Mouse (Mus musculus) thymus, postnatal 10 days (tissue): Measurements from ENCODE around the gene Fbxl19.

Source experiments
- DNase-seq, 2 experiments: peaks; one replicate each; pipeline ENCODE4 v3.0.0; 2021; ENCODE audit warnings: low spot score in 2 of 2

The Fbxl19 gene

DNA sequence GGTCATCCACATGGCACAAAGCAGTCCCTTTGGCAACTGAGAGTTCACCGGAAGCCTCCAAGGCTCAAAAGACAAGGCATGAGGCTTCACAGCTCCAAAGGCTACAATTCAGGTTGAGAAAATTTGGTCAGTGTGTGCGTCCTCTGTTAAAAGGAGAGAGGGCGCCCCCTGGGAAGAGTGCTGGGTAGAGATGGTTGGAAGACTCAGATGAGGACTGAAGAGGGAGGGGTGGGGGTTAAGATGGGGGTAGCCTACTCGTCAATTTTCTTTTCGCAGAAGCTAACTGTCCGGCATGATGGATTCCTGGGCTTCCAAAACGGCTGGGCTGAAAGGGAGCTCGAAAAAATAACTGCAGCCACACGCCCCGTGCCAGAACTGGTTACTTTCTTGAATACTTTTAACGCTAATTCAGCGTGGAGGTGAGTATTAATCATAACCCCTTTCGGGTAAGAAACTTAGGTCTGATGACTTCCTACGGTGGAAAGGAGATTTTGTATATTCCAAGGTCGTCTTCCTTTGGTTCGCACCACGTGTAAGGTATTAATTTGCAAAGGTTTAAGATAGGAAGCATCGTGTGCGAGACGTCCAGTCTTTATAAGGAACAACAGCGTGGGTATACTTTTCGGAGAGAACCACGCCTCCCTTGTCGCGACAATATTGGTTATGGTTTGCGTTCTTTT, at the start of gene Fbxl19:
TSS of gene Fbxl19 (plus strand) at position 178 of the 680 bp plus-strand sequence.
- peak; percentile 58 to 76 for DNase-seq

DNA sequence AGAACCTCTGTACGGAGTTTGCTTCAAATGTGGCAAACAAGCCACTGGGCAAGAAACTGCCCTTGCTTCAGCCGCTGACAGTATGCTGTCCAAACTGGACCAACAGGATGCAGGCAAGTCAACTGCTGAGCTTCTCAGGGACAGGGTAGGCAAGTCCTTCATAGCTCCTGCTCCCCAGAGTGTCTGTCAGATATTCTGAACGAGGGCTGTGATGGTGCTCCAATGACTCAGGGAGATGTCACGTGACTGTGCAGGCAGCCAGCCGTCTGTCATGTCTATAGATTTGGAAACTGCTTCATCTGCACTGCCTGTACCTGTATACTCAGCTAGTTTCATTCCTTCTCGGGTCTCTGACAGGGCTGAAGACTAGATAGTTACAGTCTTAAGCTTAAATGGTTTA, 45.4 kb upstream of the Fbxl19 start:
- DNase-seq: no peak

- no peak for DNase-seq
Observed at GRCm38 (mm10) chr7:127700712-127701331, 43.5 kb upstream of the Fbxl19 start.

- no peak for DNase-seq
Observed at GRCm38 (mm10) chr7:127703561-127704178, 40.7 kb upstream of the Fbxl19 start.

- no peak for DNase-seq
Observed at GRCm38 (mm10) chr7:127704598-127704997, 39.7 kb upstream of the Fbxl19 start.

- no peak for DNase-seq
Observed at GRCm38 (mm10) chr7:127705706-127706105, 38.6 kb upstream of the Fbxl19 start.

DNA sequence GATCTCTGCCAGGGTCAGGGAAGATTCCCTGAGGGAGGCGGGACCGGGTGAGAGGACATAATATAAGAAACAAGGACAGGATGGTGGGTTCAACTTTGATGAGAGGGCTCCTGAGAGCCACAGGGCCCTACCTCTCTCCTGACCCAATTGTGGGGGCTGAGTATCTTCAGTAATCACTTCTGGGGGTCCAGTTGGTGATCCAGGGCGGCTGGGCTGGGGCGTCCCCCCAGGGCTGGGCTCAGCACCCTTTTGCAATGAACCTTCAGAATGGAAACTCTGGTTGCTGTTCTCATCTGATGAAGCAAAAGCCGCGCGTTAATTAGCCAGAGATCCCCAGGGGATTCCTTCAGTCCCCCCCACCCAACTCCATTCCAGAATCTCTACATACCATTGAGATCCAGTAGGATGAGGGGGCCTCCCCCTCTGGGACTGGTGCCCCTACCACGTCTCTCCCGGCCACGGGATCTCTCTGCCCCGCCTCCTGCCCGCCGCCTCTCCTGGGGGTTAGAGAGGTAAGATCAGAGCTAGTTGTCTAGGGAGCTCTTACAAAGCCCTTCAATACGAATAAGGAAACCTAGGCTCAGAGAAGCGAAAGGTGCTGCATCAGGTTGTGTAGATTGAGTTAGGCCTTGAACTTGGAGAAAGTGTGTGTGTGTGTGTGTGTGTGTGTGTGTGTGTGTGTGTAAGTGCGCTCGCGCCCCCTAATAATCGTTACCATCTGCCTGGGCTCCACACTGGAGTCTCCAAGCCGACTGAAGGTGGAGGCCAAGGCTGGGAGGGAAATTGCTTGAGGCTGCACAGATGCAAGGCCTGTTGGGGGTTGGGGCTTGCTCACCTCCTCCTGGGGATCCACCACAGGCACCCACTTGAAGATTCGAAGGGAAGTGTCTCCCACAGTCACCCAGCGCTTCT, 37.0 kb upstream of the Fbxl19 start:
- peak; percentile 24 to 34 for DNase-seq

GRCm38 (mm10) chr7:127707957-127708206, 36.5 kb upstream of the Fbxl19 start:
- DNase-seq: no peak

DNA sequence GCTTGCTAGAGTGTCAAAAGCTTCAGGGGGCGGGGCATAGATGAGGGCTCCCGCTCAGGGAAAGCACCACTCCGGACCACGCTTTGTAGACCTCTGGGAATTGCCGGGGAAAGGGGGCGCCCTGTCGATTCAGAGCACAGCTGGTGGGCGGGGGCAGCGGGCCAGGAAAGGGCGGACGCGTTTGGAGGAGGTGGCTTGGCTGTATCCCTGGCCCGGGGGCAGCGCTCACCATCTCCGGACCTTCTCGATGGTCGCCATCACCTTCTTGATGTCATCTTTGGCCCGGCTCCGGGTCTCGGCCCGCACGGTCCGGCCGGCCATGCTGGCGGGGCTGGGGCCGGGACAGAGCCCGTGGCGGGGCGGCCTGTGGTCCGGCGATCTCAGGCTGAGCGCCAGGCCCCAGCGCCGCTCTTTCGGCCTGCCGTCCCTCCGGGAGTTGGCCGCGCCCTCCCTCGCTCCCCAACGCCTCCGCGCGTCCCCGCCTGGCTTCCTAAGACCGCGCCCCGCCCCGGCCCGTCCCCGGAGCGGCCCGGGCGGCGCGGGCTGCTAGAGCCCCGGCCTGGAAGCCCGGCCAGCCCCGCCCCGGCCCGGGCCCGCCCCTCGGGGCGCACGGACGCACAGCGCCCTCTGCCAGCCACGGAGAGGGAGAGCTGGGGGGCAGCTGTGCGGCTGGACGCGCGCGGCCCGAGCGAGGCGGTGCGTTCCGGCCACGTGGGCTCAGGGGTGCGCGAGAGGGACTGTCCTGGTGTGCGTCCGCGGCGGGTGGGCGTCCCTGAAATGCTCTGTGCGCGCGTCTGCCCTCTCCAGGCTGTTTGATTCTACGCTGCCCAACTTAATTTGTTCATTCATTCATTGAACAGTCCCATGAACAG, 35.9 kb upstream of the Fbxl19 start, which contains the start of gene Bcl7c:
TSS of gene Bcl7c (minus strand) at position 727 of the 872 bp plus-strand sequence.
- peak; percentile 81 to 82 for DNase-seq

DNA sequence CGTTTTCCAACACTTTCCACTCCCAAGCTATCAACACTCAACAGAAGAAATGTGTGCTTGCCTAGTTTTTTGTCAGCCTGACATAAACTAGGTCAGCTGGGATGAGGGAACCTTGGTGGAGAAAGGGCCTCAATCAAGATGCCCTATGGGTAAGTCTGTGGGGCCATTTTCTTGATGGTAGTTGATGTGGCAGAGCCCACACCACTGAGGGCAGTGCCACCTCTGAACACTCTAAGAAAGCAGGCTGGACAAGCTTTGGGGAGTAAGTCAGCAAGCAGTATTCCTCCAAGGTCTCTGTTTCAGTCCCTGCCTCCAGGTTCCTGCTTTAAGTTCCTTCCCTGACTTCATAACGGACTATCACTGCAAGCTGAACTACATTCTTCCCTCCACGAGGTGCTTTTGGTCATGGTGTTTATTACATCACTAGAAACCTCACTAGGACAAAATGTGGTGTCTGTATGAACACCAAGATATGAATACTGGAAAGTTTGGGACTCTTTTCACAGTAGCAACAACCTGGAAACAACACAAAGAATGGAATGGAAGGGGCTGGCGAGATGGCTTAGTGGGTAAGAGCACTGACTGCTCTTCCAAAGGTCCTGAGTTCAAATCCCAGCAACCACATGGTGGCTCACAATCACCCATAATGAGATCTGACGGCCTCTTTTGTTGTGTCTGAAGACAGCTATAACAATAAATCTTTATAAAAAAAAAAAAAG, 34.9 kb upstream of the Fbxl19 start:
- DNase-seq: no peak

DNA sequence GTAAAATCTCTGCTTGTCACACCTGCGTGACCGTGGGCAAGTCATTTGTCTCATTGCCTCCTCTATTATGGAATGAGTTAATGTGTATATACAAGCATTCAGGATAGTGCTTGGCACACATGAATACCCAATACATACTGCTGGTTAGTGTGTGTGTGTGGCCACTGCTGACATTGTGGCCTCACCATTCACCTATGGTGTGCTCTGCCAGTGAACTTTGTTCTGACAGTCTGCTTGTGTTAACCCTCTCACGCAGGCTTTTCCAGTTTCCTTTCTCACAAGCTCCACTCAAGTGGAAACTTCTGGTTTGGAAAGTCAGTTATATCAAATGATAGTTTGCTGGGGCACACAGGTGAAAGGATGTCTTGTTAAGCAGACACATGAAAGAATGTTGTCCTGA, 33.3 kb upstream of the Fbxl19 start:
- no peak for DNase-seq

DNA sequence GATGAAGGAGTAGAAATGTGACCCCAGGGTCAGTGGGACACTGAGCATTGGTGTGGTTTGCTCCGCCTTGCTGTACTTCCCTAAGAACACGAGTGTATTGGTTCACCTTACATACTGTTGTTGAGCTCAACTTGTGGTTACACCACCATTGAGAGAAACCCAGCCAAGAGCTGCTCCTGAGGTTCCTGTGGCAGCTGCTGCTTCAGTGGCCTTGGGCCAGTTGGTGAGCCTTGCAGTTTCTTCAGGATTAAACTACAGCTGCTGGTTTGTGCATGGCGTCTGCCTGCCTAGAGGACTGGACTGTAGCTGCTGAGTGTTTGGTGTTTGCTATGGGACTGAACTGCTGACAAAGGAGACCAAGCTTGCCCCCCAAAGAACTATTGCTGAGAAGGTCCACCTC, 32.9 kb upstream of the Fbxl19 start:
- no peak for DNase-seq

DNA sequence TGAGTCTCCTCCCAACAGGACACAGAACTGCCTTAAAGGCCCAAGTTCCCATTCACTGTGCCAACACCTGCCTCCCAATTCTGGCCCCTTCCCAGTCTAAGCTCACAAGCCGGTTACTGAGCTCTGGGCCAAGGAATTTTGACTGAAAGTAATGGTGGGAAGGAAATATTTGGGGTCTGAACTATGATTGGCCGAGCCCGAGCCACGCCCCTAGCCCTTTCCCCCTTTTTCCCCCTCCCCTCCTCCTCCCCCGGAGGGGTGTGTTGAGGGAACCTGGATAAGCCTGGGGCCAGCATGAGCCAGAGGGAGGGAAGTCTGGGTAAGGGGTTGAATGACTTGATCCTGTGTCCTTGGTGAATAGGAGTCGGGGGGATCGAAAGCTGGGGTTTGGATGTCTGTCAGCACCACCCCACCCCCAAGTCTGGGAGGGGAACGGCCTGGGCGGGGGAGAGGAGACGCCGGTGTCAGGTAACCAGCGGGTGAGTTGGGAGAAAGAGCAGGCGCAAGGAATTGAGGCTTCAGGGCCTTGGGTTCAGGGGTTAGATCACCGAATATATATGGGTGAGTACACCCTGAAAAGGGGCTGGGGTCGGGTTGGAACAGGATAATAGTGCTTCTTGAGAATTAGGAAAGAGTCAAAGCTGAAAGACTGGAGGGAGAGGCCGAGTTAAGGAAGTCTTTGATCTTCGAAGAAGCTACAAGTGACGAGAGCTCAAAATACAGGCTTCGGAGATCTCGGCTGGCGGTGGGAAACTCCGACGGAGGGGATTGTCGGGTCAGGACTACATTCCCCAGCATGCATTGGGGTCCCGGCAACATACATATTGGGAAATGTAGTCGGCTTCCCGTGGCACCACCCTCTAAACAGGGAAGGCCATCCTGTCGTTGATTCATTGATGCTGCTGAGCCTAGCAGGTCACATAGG, 31.6 kb upstream of the Fbxl19 start, which contains the start of gene Ctf1:
TSS of gene Ctf1 (plus strand) at position 276 of the 925 bp plus-strand sequence.
- DNase-seq: peak; percentile 60 to 63

GRCm38 (mm10) chr7:127714816-127715215, 29.5 kb upstream of the Fbxl19 start:
- DNase-seq: no peak

DNA sequence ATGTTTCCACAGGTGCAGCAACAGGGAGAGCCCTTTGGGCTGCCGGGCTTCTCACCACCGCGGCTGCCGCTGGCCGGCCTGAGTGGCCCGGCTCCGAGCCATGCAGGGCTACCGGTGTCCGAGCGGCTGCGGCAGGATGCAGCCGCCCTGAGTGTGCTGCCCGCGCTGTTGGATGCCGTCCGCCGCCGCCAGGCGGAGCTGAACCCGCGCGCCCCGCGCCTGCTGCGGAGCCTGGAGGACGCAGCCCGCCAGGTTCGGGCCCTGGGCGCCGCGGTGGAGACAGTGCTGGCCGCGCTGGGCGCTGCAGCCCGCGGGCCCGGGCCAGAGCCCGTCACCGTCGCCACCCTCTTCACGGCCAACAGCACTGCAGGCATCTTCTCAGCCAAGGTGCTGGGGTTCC, 27.4 kb upstream of the Fbxl19 start:
- DNase-seq: peak; percentile 15 to 66

- no peak for DNase-seq
Observed at GRCm38 (mm10) chr7:127718339-127718738, 26.0 kb upstream of the Fbxl19 start.

- DNase-seq: no peak
Observed at GRCm38 (mm10) chr7:127719258-127719657, 25.1 kb upstream of the Fbxl19 start.

DNA sequence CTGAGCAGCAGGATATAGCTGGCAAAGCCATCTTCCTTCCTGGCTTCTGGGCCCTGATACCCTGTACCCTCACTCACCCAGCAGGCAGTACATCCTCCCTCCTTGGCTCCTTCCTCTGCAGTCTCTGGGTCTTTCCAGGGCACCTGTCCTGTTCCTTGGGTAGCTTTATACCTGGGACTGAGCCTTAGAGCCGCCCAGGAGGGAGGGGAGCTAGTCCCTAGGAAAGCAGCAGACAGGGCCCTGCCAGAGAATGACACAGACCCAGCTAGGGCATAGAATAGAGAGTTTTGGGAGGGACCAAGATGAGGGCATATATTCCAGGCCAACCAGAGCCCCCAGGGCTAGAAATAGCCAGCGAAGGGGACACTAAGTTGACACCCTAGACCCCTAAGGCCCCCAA, 18.9 kb upstream of the Fbxl19 start:
- no peak for DNase-seq

DNA sequence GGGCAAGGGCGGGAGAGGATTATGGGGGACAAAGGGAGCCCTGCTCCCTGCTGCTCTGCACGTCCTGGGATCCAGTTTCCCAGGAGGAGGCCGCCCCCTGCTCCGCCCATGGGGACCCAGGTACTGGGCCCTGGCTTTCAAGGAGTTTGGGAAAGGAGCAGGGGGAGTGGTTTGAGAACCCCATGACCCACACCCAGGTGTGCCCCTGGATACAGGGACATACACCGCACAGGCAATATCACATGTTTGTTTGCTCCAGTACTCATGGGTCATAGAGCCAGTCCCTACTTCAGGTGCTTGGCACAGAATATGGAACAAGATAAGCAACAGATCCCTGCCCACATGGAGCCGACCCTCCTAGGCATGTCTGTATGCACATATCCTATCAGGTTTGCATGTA, 18.4 kb upstream of the Fbxl19 start:
- no peak for DNase-seq
